Mouse (Mus musculus) gastrocnemius, postnatal 36 days (tissue): ENCODE data around the gene Tktl2. TPM values are rescaled to one million over a fixed set of nuclear protein-coding genes. Genes with fewer than 3 reads are reported as not detected.

ENCODE experiments used
- DNase-seq, 2 experiments: peaks; one replicate each; pipeline ENCODE4 v3.0.0; 2022
- intact Hi-C: fragments of 180-260 bp; cut with DNase I; formaldehyde crosslinking; loops from one replicate; pipeline ENCODE4 v1.15.1; 2025
- long read RNA-seq, 2 experiments: library from polyadenylated mRNA; stranded (forward); transcript quantifications; one replicate each; pipeline ENCODE4 v2.0.0; 2021
- total RNA-seq, 2 experiments: library from RNA; stranded (reverse); gene quantifications; 2 replicates each; pipeline ENCODE4 v1.2.3; 2021

Tktl2 gene
- not detected for total RNA-seq
- long read RNA-seq, experiment 1 = 0 reads
- long read RNA-seq, experiment 2 = 0 reads

DNA sequence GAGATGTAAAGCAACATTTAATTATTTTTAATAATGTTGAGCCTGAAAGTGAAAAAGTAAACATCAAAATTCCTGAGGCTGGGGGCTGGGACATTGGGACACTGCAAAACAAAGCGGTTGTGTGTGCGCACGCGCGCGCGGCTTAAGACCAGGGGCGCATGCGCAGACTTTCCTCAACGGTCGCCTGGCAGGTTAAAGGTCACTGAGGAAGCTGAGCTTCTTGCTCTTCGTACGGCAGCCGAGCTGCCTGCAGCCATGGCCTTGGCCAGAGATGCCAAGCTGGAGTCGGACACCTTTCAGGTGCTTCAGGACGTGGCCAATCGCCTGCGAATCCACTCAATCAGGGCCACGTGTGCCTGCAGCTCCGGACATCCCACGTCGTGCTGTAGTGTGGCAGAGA lies at the start of gene Tktl2:
Tktl2 (plus strand) TSS at position 220 of the 400 bp plus-strand sequence.
- DNase-seq = no peak
- intact Hi-C loops = no loop called here

- intact Hi-C loops = no loop called here
- no peak for DNase-seq
Measured at GRCm38 (mm10) chr8:66469821-66470220, 41.7 kb upstream of the Tktl2 start.

- no peak for DNase-seq
- intact Hi-C loops = no loop called here
Measured at GRCm38 (mm10) chr8:66476880-66477279, 34.7 kb upstream of the Tktl2 start.

DNA sequence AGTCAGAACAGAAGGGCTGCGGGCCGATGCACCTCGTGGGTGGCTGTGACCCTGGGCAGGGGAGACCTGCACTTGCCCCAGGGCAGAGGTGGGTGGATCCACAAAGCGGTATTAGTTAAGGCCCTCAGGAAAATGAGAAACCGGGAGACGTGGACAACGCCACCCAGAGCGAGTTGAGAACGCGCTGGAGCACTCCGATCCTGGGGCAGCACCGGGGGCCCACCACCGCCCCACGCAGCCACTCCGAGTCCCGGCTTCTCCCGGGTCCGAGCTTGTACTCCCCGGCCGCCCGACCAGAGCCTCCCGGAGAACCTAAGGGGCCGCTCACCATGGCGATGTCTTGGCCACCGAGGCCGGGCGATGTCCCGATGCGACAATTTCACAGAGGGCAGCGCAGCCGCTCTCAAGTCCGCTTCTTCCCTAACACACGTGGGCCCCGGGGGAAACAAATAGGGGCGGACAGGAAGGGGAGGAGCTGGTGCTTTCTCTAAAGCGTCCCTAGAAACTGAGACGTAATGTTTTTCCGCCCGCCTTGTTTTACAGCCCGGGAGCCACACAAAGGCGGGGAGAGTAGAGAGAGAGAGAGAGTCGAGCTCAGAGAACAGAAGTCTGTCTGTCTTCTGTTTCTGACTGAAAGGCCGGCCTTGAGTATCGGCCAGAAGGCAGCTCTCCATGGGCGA lies 25.3 kb upstream of the Tktl2 start, which contains the start of gene Tma16:
Tma16 (minus strand) TSS at position 447 of the 680 bp plus-strand sequence.
- intact Hi-C loops = loop anchor here (10.0 kb wide), 1 partner anchor 379 kb away; the partner anchor contains the start of gene Naf1

GRCm38 (mm10) chr8:66488556-66488955 lies 23.0 kb upstream of the Tktl2 start:
- intact Hi-C loops = loop anchor here (10.0 kb wide), 1 partner anchor 376 kb away; the partner anchor contains the start of gene Naf1
- DNase-seq = no peak

More for the DNA sequence above, 25.3 kb upstream of the Tktl2 start, which contains the start of gene Tma16:
- DNase-seq = peak; percentile 65 to 80

- intact Hi-C loops = no loop called here
- no peak for DNase-seq
Measured at GRCm38 (mm10) chr8:66490624-66491023, 20.9 kb upstream of the Tktl2 start.

DNA sequence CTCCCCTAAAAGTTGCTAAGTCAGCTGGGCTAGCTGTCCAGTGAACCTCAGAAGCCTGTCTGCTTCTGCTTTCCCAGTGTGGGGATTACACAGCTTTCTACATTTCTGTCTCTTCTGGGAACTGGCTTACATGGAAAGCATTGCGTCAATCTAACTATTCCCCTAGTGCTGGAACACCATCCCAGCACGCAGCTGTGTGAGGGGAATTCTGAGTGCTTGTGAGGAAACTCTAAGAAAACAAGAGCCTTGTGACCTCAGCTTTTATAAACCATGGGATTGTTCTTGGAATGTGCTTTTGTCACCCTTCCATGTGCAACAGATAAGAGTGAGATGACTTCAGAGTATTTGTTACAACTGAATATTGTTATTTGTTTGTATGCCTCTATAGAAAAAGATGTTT lies 17.1 kb upstream of the Tktl2 start:
- intact Hi-C loops = no loop called here
- DNase-seq = no peak

DNA sequence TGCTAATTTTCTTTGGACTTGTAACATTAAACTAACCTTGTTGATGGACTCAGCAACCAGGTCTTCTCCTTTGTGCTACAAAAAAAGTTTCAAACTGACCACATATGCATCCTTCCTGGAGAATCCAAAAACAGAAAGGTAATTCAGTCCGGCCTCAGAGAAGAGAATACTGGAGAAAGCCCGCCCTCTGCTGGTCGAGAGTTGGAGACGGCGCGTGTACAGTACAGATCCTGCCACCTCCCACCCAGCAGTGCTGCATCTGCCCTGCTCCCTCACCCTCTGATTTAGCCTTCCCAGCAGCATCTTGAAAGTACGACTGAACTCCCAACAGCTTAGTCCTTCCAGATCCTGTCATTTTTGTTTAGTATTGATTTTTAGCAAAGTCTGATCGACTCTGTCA lies 15.8 kb upstream of the Tktl2 start:
- intact Hi-C loops = loop anchor here (2.0 kb wide), 1 partner anchor 45 kb away; no protein-coding TSS in a partner anchor
- DNase-seq = peak; percentile 50 to 57

DNA sequence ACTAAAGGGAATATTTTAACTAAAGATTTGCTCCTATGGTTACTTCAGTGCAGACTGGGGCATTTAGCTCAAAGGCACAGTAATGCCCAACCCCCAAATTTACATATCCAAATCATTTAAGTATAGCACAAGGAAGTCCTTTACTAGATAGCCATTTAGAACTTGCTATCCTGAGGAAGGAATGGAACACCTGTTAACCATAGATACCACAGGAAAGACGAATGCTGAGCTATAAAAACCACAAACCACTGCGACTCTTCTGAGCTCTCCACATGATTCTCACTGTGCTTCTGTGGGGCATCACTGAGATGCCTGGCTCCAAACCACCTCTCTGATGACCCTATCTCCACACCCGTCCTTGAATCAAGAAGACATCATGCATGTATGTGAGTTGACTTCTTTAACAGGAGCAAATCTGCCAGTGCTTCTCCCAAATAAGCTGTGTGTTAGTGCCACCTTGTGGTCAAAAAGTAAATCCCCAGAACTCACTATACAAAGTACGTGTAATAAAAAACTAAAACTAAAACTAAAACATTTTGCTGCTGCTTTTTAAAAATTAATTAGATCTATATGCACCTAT lies 14.5 kb upstream of the Tktl2 start:
- DNase-seq = no peak
- intact Hi-C loops = loop anchor here (2.0 kb wide), 1 partner anchor 46 kb away; no protein-coding TSS in a partner anchor

- intact Hi-C loops = no loop called here
- no peak for DNase-seq
Measured at GRCm38 (mm10) chr8:66503381-66503780, 8.2 kb upstream of the Tktl2 start.

- DNase-seq = no peak
- intact Hi-C loops = no loop called here
Measured at GRCm38 (mm10) chr8:66519149-66519548, 7.6 kb downstream of the Tktl2 start.

- DNase-seq = no peak
- intact Hi-C loops = no loop called here
Measured at GRCm38 (mm10) chr8:66520576-66520975, 9.0 kb downstream of the Tktl2 start.

- no peak for DNase-seq
- intact Hi-C loops = no loop called here
Measured at GRCm38 (mm10) chr8:66550092-66550491, 38.5 kb downstream of the Tktl2 start.

Other genes starting within 250 kb of the Tktl2 start
- gene Tma16, start 25.2 kb upstream of the Tktl2 start, total RNA-seq = 1 to 10 TPM; 4.3 to 5.5 TPM
- gene Npy5r, start 176.4 kb downstream of the Tktl2 start, total RNA-seq = not detected
- 1 to 10 TPM; 1.3 to 1.6 TPM for gene Npy1r, start 185.4 kb downstream of the Tktl2 start, total RNA-seq